Mouse (Mus musculus): ENCODE results near the gene Pbsn.
A peak's percentile ranks its signal among the peaks of the same experiment; 100 is the strongest.

DNA sequence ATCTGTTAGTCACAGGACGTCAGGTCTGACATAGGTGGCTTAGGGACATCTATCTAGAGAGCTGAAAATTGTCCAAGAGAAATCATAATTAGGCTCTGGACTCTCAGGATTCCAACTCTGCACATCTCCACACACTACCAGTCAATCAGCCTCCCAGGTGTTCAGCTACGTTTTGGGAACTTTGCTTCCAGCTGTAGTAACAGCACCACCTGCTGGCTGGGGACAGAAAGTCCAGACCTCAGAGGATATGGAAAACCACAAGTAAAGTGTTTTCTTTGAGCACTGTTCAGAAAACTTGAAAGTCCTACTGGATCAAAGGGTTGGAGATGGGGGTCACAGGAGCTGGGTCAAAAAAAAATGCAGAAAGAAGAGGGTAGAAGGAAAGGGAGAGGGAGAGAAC is 44.8 kb downstream of the Pbsn start:
- TF ChIP-seq CTCF (IDR thresholded peaks at IDR 0.05; ENCODE audit: borderline replicate concordance, insufficient read depth, low read depth, low read length) (peak; percentile 46; the same call in 1 of the 2 replicates), POLR2A (IDR thresholded peaks at IDR 0.05; ENCODE audit: borderline replicate concordance, insufficient read depth, low read length) (no peak)

Measured in cerebellum, adult 2 months (tissue).